Mouse (Mus musculus) forebrain, embryonic 10.5 days (tissue): ENCODE measurements around the gene Cpt1c. TPM values are rescaled to one million over a fixed set of nuclear protein-coding genes. Genes with fewer than 3 reads are reported as not detected.

Source experiments
- DNase-seq: peaks from one replicate; pipeline ENCODE4 v3.0.0-alpha.2; 2017; ENCODE audit warnings: low spot score; ENCODE audit errors: extremely low spot score
- H3K27ac ChIP-seq: fragments of 300-500 bp; sonication (generic); 2 replicates; pipeline ENCODE4 v1.5.1; 2016; ENCODE audit warnings: mild to moderate bottlenecking
- H3K27me3 ChIP-seq: fragments of 300-500 bp; sonication (generic); 2 replicates; pipeline ENCODE4 v1.6.1; 2016; ENCODE audit warnings: mild to moderate bottlenecking; ENCODE audit not compliant: poor library complexity, severe bottlenecking
- H3K36me3 ChIP-seq: fragments of 300-500 bp; sonication (generic); replicated peaks from 2 replicates; pipeline ENCODE4 v1.6.1; 2016; ENCODE audit warnings: mild to moderate bottlenecking, moderate library complexity
- H3K4me1 ChIP-seq: fragments of 300-500 bp; sonication (generic); 2 replicates; pipeline ENCODE4 v1.6.1; 2016
- H3K4me3 ChIP-seq: fragments of 300-500 bp; sonication (generic); 2 replicates; pipeline ENCODE4 v1.5.1; 2016; ENCODE audit warnings: mild to moderate bottlenecking, moderate library complexity
- H3K9me3 ChIP-seq: fragments of 300-500 bp; sonication (generic); 2 replicates; pipeline ENCODE4 v1.6.1; 2016; ENCODE audit warnings: mild to moderate bottlenecking, moderate library complexity
- WGBS: fragments of 180-500 bp; shearing (Covaris S2); methylation state at CpG from one replicate; pipeline ENCODE4 v1.1.7; 2016; 5-methylcytosine and 5-hydroxymethylcytosine counted together
- polyA plus RNA-seq: library from polyadenylated mRNA; unstranded; fragments of >200 nt; fragmentation: Nextera tagmentation; extraction: Ambion mirVana; gene quantifications from 2 replicates; pipeline ENCODE4 v1.2.1, GENCODE M21; 2016

Gene Cpt1c
- polyA plus RNA-seq, 1 experiment from 2014 or later: 19.4 TPM

DNA sequence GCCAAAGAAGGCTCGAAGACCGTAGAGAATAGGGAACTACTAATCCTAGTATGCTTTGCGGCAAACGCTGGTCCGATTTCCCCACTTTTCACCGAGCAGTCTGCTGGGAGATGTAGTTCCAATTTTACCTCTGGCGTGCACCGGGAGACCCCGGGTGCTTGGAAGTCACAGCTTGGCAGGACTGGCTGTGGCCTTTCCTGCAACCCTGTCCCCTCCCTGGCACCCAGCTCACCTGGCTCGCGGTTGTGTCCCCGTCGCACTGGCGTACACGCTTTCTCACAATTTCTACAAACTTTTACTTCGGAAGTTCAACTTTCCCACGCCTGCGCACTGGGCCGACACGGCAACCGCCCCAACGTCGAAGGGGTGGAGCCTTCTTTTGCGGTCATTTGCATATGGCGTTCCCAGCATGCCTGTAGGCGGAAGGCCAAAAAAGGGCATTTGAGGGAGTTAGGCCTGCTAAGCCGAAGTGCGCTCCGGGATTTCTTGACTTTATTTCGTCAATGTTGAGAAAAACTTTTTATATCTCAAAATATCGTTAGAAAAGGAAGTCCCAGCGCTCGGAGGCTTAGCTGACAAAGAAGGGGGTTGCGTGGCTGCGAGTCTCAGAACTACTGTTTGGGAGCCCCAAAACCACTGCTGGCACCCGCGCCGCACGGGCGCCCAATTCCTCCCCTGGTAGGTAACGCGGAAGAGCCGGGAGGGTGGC is 22.7 kb upstream of the Cpt1c start, which contains the start of gene Irf3:
Gene Irf3, plus strand, starts transcription at position 418 of the 709 bp plus-strand sequence.
- peaks cover 72% of the 10 kb centered on the region for H3K36me3 ChIP-seq
- H3K9me3 ChIP-seq: no peaks in the 10 kb centered on the region

DNA sequence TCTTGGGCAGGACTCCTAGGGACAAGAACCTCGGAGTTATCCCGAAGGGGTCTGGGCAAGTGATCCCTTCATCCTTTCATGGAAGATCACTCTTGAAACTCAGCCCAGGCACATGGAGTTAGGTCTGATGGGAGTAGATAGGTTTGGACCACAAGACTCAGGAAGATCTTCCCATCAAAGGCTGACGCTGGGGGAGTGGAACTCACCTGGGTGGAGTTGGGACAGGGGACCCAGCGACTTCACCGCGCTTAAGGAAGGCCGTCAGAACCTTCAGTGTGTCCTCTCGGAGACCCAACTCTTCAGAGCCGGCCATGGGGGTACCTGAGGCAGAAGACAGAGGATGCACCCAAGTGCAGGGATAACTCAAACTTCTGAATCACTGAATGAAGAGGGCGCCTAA is 22.0 kb upstream of the Cpt1c start:
- H3K4me3 ChIP-seq: peak overlapping the region; percentile 80
- 18% methylated on average over 10 of the region's 10 CpGs for WGBS
- no peaks in the 10 kb centered on the region for H3K9me3 ChIP-seq
- DNase-seq: no peak
- peaks cover 46% of the 10 kb centered on the region for H3K4me1 ChIP-seq
- H3K36me3 ChIP-seq: peaks cover 72% of the 10 kb centered on the region
- no peaks in the 10 kb centered on the region for H3K27me3 ChIP-seq
- peak overlapping the region; percentile 96 for H3K27ac ChIP-seq

More for the DNA sequence above, 22.7 kb upstream of the Cpt1c start, which contains the start of gene Irf3:
- peak; percentile 95 for DNase-seq
- WGBS: under 1% methylated on average over 43 of the region's 43 CpGs
- Histone ChIP-seq H3K27ac (peak within 1 kb of the TSS; percentile 96), H3K4me3 (peak within 1 kb of the TSS; percentile 80), H3K4me1 (peaks cover 46% of the 10 kb centered on the region), H3K27me3 (no peaks in the 10 kb centered on the region)

DNA sequence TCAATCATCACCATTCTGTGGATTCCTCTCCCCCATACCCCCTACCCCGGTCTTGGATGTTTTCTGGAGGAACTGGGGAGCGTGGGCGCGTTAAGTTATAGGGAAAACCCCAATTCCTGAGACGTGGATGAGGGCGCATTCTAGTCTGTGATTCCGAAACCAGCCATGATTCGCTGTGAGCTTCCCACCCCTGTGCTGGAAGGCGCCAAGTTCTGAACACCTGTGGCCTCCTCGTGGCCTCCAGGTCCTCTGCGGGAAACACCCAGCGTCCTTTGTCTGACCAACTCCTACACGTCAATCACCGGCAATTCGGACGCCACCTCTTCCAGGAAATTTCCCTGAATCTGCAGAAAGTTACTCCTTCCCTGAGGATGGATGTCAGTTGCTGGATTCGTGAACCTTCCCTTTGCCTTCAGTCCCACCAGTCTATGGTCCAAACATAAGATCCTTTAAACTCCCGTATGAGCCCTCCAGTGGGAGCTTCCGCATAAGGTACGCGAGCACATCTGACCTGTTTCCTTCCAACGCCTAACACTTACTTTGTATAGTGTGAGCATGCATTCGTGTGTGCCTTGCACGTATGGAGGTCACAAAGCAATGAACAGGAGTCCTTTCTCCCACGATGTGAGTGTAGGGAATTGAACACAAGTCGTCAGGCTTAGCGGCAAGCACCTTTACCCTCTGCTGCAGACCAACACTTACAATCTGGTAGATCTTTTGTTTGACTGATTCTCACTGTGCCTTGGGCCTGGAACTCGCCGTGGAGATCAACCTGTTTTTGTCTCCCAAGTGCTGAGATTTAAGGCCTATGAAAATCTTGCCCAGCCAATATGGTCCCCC is 12.4 kb upstream of the Cpt1c start:
- DNase-seq: peak; percentile 89
- Histone ChIP-seq H3K36me3 (peaks cover 71% of the 10 kb centered on the region), H3K4me1 (peaks cover 42% of the 10 kb centered on the region), H3K9me3 (no peaks in the 10 kb centered on the region), H3K27me3 (no peaks in the 10 kb centered on the region), H3K27ac (peak overlapping the region; percentile 99), H3K4me3 (peak overlapping the region; percentile 97)
- under 1% methylated on average over 29 of the region's 29 CpGs for WGBS

DNA sequence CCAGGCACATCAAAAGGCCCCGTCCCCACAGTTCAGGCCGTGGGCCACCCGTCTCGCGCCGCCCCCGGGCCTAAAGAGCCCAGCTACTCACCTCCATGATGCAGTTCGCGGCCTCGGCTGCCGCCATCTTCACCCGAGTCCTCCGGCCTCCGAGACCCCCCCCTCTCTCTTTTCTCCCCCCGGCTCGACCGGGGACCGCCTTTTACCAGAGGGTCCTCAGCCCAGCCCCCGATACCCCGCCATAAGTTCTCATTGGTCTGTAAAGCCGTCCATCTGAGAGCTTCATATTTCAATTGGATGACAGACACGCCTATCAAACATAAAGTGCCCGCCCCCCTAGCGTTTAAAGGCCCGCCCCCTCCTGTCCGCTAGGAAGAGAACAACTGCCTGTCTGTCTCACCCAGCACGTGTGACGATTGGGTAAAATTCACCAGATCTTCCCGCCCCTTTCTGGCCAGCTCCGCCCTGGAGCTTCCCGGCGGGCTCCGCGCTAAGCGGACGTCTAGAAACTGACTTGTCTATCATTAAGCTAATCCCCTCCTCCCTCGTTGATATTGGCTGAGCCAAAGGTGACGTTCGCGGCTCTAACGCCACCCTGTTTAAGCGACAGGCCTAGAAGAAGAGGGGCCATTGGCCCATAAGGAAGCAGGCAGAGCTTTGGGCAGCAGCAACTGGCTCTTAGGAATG is 11.7 kb upstream of the Cpt1c start, which contains the start of gene Prmt1:
Gene Prmt1, minus strand, starts transcription at position 377 of the 687 bp plus-strand sequence.
- no peaks in the 10 kb centered on the region for H3K27me3 ChIP-seq
- peaks cover 42% of the 10 kb centered on the region for H3K4me1 ChIP-seq
- peak within 1 kb of the TSS; percentile 97 for H3K4me3 ChIP-seq
- peak within 1 kb of the TSS; percentile 99 for H3K27ac ChIP-seq
- peaks cover 71% of the 10 kb centered on the region for H3K36me3 ChIP-seq
- WGBS: under 1% methylated on average over 42 of the region's 42 CpGs
- no peaks in the 10 kb centered on the region for H3K9me3 ChIP-seq
- peak; percentile 98 for DNase-seq

DNA sequence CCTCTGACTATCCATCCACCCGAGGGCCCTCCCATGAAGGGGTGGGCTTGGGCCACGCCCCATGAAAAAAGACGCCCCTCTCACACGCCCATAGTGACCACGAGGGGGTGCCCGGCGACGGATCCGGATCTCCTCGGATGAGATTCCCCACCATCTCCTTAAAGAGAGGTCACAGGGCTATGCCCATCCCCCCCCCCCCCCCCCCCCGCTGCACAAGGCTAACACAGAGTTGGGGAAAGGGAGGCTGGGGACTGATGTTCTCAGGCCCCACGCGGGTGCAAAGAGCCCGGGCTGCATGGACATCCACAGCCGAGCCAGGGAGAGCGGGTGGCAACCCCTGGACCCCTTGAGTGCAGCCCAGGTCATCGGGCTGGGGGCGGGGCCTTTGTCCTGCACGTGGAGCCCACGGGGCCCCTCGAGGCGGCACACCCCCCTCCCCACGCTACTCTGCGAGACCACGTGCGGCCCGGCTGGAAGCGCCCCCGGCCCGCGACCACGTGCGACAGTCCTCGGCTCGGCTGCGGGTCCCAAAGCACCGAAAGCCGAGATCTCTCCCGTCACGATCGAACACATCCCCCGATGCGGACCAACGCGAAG is 11.0 kb upstream of the Cpt1c start:
- WGBS: under 1% methylated on average over 45 of the region's 45 CpGs
- peaks cover 71% of the 10 kb centered on the region for H3K36me3 ChIP-seq
- peak; percentile 88 for DNase-seq

DNA sequence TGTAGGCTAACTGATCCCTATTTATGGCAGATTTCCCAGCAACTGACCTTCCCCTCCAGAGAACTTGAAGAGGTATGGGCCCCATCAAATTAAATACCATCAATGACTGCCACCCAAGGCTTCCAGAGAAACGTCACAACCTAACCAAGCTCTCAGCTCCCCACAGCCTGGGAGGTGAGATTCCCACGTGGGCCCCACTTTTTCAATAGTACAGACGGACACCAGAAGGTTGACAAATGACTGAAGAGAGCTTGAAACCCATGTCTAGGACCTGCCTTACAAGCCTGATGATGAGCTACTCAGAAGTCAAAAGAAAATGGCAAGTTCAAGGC is 10.1 kb upstream of the Cpt1c start:
- WGBS: 59% methylated on average over 3 of the region's 3 CpGs
- Histone ChIP-seq H3K9me3 (no peaks in the 10 kb centered on the region), H3K4me1 (peaks cover 42% of the 10 kb centered on the region), H3K4me3 (peak overlapping the region; percentile 97), H3K27me3 (no peaks in the 10 kb centered on the region), H3K27ac (peak overlapping the region; percentile 99), H3K36me3 (peaks cover 71% of the 10 kb centered on the region)
- no peak for DNase-seq

More for the DNA sequence above, 11.0 kb upstream of the Cpt1c start:
- Histone ChIP-seq H3K4me1 (peaks cover 42% of the 10 kb centered on the region), H3K27me3 (no peaks in the 10 kb centered on the region), H3K27ac (peak overlapping the region; percentile 99), H3K4me3 (peak overlapping the region; percentile 97), H3K9me3 (no peaks in the 10 kb centered on the region)

DNA sequence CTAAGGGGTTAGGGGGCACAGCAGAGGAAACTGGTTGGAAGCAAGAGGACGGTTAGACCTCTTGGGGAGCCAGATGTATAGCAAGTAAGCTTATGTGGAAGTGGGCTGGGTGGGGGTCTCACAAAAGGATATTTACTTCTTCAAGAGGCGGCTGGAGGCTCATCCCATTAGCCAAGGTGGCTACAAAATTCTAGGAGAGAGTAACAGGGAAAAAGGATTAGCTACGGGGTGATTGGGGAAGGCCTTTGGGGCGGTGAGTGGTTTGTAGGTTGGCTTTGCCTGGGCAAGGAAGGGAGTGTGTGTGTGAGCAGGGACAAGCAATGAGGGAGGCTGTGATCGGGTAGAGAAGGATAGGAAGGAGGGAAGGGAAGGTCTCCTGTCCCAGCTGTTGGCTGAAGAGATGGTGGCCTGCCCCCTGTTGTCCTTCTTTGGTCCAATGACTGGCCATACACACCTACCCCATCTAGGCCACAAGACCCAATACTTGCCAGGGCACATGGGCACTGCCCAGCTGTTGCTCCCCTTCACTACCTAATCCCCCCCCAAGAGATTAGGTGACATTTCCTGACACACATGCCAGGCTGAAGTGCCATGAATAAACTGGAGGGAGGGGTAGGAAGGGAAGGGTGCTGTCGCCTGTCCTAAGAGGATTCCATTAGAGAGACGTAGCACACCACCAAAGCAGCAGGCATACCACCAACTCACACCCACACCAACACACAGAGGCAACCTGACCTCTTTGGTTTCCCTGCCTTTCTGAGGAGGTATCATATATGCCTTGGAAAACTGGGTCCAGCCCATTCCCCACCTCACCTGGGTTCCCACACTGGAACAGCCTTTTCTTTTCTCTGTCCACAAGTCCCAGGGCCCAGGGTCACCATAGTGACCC is 9.5 kb upstream of the Cpt1c start:
- DNase-seq: no peak
- H3K36me3 ChIP-seq: peaks cover 71% of the 10 kb centered on the region
- peak overlapping the region; percentile 99; the same call in 1 of the 2 replicates for H3K27ac ChIP-seq
- WGBS: 84% methylated on average over 7 of the region's 7 CpGs
- no peaks in the 10 kb centered on the region for H3K27me3 ChIP-seq
- peak overlapping the region; percentile 97 for H3K4me3 ChIP-seq
- H3K9me3 ChIP-seq: no peaks in the 10 kb centered on the region
- H3K4me1 ChIP-seq: peaks cover 40% of the 10 kb centered on the region

DNA sequence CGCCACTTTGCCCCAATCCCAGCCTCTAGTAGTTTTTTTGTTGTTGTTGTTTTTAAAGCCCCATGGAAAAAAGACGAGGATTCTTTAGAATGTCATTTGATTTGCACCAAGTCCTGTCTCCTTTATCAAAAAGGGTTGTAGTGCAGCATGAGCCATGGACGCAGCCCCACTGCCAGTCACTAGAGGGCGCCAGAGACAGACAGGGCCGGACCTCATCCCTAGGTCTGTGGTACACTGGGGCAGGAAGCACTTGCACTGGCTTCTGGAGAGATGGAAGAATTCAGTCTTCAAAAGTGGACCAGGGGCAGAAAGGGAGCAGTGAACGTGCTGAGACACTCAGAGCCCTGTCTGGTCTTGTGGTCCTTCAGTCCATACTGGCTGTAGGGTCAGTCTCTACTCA is 8.4 kb upstream of the Cpt1c start:
- H3K4me3 ChIP-seq: peak overlapping the region; percentile 97

DNA sequence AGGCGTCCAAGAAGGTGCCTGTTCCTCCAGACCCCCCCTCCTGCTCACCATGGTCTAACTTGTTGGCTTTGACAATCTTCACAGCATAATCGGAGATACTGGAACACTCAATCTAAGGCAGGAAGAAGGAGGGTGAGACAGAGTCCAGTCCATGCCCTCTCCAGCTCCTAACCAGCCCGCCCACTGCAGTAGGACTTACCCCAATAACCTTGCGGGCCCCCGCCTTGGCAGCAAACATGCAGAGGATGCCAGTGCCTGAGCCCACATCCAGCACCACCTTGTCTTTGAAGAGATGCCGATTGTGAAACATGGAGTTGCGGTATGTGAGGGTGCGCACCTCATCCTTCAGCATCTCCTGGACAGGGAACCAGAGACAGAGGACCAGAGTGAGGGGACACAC is 6.9 kb upstream of the Cpt1c start:
- Histone ChIP-seq H3K9me3 (no peaks in the 10 kb centered on the region), H3K4me1 (peaks cover 27% of the 10 kb centered on the region), H3K27me3 (no peaks in the 10 kb centered on the region), H3K36me3 (peaks cover 85% of the 10 kb centered on the region), H3K4me3 (no peak overlapping the region), H3K27ac (no peak overlapping the region)
- 94% methylated on average over 8 of the region's 8 CpGs for WGBS
- DNase-seq: no peak

More for the DNA sequence above, 8.4 kb upstream of the Cpt1c start:
- Histone ChIP-seq H3K9me3 (no peaks in the 10 kb centered on the region), H3K27ac (0 out of 2 replicates have a peak overlapping the region, but pooled peaks have one; percentile 44), H3K4me1 (peaks cover 32% of the 10 kb centered on the region), H3K27me3 (no peaks in the 10 kb centered on the region), H3K36me3 (peaks cover 73% of the 10 kb centered on the region)
- 42% methylated on average over 6 of the region's 6 CpGs for WGBS
- peak; percentile 87 for DNase-seq

DNA sequence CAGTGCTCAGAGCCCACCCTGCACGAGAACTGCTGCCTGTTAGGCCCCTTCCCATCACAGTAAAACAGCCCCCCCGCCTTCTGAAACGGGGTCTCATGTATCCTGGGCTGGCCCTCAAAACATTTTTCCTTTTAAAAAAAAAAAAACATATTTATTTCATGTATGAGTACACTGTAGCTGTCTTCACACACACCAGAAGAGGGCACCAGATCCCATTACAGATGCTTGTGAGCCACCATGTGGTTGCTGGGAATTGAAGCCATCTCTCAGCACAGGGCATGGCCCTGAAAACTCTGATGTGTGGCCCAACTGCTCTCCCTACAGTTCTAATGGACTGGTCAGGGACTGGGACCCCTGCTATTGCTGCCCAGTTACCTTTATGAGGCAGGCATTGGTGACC is 3.6 kb upstream of the Cpt1c start:
- Histone ChIP-seq H3K9me3 (no peaks in the 10 kb centered on the region), H3K4me1 (peaks cover 27% of the 10 kb centered on the region), H3K27ac (no peak overlapping the region), H3K36me3 (peaks cover 81% of the 10 kb centered on the region), H3K27me3 (no peaks in the 10 kb centered on the region), H3K4me3 (peak overlapping the region; percentile 1; the same call in 1 of the 2 replicates)
- no peak for DNase-seq
- 87% methylated on average over 3 of the region's 3 CpGs for WGBS

DNA sequence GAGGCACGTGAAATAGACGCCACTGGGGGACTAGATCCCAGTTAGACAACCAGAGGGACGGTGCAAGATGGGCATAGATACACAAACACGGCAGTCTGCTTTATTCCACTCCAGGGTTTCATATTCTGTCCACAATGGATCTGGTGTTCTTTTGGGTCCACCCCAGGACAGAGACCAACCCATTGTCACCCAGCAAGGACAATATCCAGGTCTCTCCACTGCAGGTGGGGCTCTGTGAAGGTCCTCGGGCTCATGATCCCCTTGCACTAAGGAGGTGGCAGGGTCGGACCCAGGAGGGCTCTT is 417 bp upstream of the Cpt1c start:
- Histone ChIP-seq H3K9me3 (no peaks in the 10 kb centered on the region), H3K4me1 (peaks cover 46% of the 10 kb centered on the region), H3K27me3 (no peaks in the 10 kb centered on the region), H3K27ac (peak overlapping the region; percentile 81; the same call in 1 of the 2 replicates), H3K36me3 (peaks cover 51% of the 10 kb centered on the region), H3K4me3 (peak overlapping the region; percentile 58)
- DNase-seq: no peak
- WGBS: 28% methylated on average over 6 of the region's 6 CpGs
